Mouse (Mus musculus) mature B cell (primary cell): Measurements from ENCODE around the gene Atp8a2.

Experiments
- in situ Hi-C: fragments of 300-500 bp; cut with MboI; formaldehyde crosslinking; loops from 2 replicates; pipeline ENCODE4 v1.14.3; 2019

The Atp8a2 gene

DNA sequence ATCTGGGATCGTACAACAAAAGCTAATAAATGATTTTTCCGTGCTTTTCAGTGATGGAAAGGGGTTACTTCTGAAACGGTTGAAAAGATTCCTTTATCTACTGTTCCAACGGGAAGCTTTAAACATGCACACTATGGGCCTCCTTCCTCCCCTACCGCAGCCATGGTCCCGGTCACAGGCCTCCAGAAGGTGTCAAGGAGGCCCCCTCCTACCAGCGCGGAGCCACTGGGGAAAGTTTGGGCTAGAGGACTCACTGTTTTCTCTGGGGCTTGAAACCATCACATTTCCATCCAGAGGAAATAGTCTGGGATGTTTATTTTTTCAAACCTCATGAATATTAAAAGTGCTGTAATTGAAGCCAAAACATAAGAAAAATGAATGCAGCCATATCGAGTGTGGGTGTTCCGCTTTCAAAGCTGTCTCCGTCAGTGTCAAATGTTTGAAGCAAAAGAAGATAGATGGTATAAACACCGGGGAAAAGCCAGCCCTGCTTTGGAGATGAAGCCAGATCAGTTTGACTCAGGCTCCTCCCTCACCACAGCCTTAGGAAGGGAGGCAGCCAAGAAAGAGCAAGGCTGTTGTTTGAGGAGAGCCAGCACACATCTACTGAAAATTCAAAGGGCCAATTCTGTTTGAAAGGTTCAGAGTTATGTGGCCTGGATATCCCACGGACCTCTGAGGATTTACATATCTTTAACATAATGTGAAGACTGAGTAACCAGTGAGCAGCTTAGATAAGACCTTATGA, 481.1 kb downstream of the Atp8a2 start:
- in situ Hi-C loops: no loop called here

- in situ Hi-C loops: no loop called here
Measured at GRCm38 (mm10) chr14:59709505-59710335, 487.3 kb downstream of the Atp8a2 start.

DNA sequence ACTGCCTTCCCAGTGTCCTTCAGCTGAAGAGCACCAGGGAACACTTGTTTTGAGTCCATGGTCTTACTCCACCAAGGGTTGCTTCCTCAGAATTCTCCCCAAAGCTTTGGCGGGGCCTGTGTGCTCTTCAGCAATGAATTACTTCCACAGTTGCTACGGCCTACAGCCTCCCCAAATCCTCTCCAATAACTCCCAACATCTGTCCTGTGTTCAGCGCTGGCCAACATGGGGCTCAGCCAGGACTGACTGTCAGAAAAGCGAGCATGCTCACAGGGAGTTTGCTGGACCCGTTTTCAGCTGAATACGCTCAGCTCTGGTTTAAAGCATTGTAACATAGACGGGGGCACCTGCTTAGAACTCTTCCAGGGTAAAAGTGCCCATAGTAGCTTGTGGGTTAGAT, 489.0 kb downstream of the Atp8a2 start:
- in situ Hi-C loops: no loop called here

- in situ Hi-C loops: no loop called here
Measured at GRCm38 (mm10) chr14:59705326-59706058, 491.5 kb downstream of the Atp8a2 start.

- in situ Hi-C loops: no loop called here
Measured at GRCm38 (mm10) chr14:59701492-59701891, 495.5 kb downstream of the Atp8a2 start.

DNA sequence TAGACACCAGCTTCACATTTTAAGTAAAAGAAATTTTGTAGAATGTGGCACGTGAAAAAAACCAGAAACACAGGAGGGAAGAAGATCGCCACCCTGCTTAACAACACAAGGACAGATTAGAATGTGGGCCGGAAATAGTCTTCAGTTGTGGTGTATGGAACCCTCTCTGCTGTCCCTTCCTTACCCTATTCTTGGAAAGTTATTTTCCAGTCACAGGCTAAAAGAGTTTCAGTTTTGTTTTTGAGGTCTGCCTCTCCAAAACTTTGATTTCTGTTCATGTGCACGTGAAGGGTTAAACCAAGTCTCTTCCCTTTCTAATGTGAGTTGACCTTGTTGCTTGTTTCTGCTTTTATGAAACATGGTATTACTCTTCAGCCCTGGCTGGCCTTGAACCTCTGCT, 501.8 kb downstream of the Atp8a2 start:
- in situ Hi-C loops: no loop called here

GRCm38 (mm10) chr14:59692164-59692563, 504.8 kb downstream of the Atp8a2 start:
- in situ Hi-C loops: no loop called here

GRCm38 (mm10) chr14:59691402-59691801, 505.6 kb downstream of the Atp8a2 start:
- in situ Hi-C loops: no loop called here

GRCm38 (mm10) chr14:59690954-59691353, 506.0 kb downstream of the Atp8a2 start:
- in situ Hi-C loops: no loop called here

GRCm38 (mm10) chr14:59689596-59689995, 507.4 kb downstream of the Atp8a2 start:
- in situ Hi-C loops: no loop called here

- in situ Hi-C loops: no loop called here
Measured at GRCm38 (mm10) chr14:59686229-59686628, 510.8 kb downstream of the Atp8a2 start.

GRCm38 (mm10) chr14:59685343-59685742, 511.6 kb downstream of the Atp8a2 start:
- in situ Hi-C loops: no loop called here

- in situ Hi-C loops: no loop called here
Measured at GRCm38 (mm10) chr14:59681906-59682305, 515.1 kb downstream of the Atp8a2 start.

- in situ Hi-C loops: no loop called here
Measured at GRCm38 (mm10) chr14:59677598-59678003, 519.4 kb downstream of the Atp8a2 start.

- in situ Hi-C loops: no loop called here
Measured at GRCm38 (mm10) chr14:59675330-59675729, 521.6 kb downstream of the Atp8a2 start.

DNA sequence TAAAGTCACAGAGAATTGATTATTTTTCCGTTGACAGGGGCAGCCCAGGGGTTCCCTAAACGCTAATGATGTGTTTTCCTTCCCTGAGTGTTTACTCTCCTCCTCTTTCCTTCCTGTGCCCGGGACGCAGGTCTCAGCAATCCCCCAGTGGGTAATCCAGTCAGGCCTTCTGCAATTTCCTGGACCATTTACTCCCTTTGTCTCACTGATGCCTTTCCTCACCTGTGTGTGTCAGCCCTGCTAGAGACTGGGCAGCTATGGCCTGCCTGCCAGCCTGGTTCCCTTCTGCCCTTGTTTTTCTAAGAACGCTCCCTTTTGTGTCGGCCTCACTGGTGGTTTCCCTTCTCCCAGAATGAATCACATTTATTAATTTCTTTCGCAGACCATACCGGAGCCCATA, 522.4 kb downstream of the Atp8a2 start:
- in situ Hi-C loops: no loop called here

DNA sequence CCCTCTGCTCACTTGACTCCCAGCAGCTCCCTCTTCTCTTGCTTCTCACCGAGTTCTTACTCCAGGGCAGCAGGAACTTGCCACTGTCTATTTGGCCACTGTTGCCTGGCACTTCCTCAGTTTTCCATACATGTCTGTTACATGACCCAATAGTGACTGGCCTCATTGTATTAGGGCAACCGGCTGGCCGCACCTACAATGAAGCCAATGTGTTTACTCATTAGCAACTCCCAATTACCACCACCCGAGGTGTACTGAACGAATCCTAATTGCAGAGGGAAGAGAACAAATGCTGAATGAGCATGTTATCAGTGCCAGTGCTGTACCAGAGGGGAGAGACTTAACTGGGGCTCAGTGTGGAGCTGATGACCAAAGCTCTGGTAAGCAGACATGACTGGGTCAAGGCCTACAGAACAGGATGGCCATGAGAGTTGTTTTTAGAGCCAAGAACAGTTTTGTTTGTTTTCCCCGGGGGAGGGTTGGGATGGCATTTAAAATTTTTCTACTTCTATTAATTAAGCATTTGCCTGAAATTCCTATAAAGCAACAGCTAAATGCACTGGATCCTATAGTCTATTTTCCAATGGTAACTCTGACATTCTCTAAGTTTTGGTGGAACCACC, 524.0 kb downstream of the Atp8a2 start:
- in situ Hi-C loops: no loop called here

- in situ Hi-C loops: no loop called here
Measured at GRCm38 (mm10) chr14:59657098-59657497, 539.9 kb downstream of the Atp8a2 start.

- in situ Hi-C loops: no loop called here
Measured at GRCm38 (mm10) chr14:59656591-59656990, 540.4 kb downstream of the Atp8a2 start.

GRCm38 (mm10) chr14:59649337-59649736, 547.6 kb downstream of the Atp8a2 start:
- in situ Hi-C loops: no loop called here

DNA sequence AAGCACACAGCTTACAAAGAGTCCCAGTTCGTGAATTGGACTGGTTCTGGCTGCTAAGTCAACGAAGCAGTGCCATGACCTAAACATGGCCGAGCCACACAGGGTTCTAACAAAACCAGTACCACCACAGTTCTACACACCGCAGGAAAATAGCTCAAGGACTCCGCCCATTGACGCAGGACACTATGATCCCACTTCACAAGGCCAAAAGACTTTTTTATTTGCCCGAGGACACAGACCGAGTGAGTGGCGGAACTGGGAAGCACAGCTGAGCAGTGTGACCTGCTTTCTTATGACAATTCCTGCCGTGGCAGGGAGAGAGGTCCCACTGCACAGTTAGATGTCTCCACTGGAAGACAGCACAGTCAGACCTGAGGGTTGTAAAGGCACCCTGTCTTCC, 548.4 kb downstream of the Atp8a2 start:
- in situ Hi-C loops: no loop called here
